Mouse (Mus musculus) T-helper 1 cell (primary cell): ENCODE measurements around the gene Hoxa7.

Experiments used
- in situ Hi-C: fragments of 300-600 bp; cut with MboI, MseI; formaldehyde crosslinking; loops from one replicate; pipeline ENCODE4 v1.15.1; 2025; ENCODE audit warnings: high pct_unique_total_duplicates

The Hoxa7 gene

DNA sequence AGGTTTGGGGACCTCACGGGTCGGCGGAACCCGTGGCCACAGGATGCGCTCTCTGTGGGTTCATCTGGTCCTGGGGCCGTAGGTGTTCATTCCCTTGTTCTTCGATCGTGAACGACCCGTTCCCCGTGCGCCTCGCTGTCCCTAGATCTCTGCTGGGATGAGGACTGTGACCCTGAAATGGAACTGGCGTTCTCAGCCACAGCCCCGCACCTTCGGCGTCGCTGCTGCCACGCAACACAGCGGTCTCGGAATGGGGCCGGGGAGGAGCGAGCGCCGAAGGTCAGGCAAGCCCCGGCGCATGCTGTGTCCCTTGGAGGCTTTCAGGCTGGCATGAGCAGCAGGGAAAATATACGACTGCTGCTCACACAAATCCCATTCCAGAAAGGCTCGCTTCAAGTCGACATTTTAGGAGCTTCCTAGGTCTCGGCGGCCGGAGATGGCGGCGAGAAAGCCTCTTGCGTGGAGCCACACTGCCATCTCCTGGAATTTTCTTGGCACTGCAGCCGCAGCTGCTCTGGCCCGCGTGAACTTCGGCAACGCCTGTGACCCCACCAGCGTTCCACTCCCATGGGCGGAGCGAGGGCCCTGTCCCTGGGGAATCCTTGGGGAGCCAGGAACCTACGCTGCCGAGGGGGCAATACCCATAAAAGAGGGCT lies at the start of gene Hoxa7:
Hoxa7 (minus strand) TSS at position 518 of the 656 bp plus-strand sequence.
- in situ Hi-C loops: loop anchor here (5.0 to 10.0 kb wide), 3 partner anchors 217 to 634 kb away; no protein-coding TSS in a partner anchor

DNA sequence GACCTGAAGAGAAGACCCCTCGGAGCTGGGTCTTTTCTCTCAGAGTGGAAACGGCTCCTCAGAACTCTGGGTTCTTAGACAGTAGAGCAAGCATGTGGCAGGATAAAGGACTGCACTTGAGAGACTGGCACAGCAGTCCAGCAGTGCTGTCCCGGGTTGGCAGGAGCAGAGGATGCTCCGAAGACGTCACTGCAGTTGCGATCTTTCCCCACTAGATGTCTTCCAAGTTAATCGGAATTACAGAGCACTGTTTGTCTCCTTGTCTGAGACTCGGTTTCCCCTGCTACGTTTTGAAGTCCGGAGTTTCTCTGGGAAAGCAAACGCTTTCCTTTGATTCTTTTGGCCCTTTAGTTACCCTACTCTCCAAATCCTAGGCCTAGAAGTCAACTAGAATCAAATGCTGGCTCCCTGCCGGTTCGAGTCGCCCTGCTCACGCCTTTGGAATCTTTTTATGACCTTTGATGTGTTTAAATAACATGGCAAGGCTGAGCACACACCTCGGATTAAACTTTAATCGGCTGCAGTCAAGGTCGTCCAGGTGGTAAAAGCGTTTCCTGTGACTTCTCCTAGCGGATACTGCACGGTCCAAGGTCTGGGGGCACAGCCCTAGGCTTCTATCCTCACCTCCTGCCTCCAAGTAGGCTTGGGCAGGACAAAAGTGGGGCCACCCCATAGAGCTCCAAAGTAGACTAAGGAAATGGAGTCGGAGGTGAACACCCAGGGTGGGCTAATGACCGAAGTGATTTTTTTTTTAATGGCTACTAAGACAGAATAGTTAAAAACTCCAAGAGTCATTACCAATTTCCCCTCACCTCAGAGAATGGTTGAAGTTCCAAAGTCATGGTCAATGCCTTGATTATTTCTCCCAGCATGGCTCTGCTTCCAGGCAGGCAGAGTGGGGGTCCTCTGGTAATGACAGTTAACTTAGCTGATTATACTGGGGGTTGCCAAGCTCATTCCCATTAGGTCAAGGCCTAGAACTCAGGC lies 49.1 kb upstream of the Hoxa7 start:
- in situ Hi-C loops: no loop called here

DNA sequence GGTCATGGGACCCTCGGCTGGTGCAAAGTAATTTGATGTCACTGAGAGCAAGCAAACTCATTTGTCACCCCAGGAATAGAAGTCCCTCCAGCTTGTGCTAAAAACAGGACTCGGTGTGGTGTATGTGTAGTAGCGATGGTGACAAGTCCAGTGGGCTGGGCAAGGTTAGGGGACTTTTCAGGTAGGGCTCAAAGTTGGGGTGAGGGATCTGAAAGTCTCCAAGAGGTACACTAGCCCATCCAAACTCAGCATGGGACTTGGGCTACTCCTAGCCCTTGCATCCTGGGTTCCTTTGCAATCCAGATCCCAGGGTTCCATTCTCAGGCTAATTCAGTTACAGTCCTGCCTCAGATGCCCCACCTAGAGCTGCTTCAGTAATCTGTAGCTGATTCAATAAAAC lies 47.1 kb upstream of the Hoxa7 start:
- in situ Hi-C loops: loop anchor here (10.0 kb wide), 2 partner anchors 46 to 576 kb away; partner anchors contain the start of gene Evx1

DNA sequence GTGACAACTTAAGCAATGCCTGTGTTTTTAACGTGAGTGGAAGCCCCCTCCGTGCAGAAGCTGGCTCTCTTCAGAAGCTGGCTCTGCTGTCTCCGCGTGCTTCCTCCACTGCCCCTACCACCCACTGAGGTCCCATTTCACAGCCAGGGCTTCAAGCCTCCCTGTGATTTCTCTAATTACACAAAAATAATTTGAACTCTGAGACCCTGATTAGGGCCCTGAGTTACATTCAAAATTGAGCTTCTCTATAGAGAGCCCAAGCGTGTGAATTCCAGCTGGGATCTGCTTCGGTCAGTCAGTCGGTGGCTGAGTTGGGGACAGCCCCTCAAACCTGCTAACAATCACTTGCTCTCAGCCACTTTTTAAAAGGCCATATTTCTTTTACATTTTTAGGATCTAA lies 46.7 kb upstream of the Hoxa7 start:
- in situ Hi-C loops: loop anchor here (10.0 kb wide), 2 partner anchors 46 to 576 kb away; partner anchors contain the start of gene Evx1

DNA sequence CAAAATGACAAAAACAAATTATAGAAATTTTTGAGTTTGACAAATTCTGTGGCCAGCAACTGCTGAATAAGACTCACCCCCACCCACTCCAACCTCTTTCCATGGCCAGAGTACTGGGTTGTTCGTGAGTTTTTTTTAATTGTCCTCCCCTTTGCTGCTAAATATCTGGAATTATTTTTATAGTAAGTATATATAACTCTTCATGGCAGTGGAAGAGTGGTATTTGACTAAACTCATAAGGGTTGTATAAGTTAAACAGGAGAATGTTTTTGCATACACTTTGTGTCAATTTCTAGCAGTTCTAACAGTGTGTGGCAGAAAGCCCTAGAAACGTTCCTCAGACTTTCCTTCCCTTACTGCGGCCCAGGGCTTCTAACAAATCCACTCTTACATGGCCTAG lies 46.0 kb upstream of the Hoxa7 start:
- in situ Hi-C loops: loop anchor here (10.0 kb wide), 2 partner anchors 47 to 577 kb away; partner anchors contain the start of gene Evx1

DNA sequence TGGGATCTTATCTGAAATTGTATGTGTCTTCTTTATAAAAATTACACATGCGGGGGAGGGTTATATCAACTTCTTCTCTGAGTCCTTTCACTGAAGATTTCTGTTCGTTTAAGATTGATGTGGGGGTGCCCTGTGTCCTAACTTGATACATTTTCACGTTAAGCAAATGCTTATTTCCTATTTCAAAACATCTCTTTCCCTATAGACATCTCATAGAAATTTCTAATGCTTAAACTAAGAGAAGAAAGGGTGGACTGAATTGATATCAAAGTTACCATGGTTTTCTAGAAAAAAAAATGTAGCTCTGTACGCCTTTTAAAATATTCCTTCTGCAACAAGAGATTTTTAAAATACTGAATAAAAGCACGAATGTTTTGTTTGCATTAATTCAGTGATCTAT lies 45.6 kb upstream of the Hoxa7 start:
- in situ Hi-C loops: loop anchor here (10.0 kb wide), 2 partner anchors 48 to 578 kb away; partner anchors contain the start of gene Evx1

DNA sequence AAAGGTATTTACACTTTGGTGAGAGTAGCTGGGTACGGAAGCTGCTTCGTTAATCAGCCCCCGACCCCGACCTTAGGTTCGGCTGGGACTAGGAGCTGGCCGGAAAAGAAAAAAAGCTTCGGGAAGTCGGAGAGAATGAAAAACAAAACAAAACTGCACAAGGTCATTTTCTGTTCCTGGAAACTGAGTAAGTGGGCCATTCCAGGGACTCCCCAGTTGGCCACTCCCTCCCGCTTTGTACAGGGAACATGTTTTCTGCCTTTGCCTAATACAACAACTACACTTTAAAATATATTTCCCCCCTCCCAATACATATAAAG lies 45.0 kb upstream of the Hoxa7 start:
- in situ Hi-C loops: loop anchor here (10.0 kb wide), 2 partner anchors 48 to 578 kb away; partner anchors contain the start of gene Evx1

DNA sequence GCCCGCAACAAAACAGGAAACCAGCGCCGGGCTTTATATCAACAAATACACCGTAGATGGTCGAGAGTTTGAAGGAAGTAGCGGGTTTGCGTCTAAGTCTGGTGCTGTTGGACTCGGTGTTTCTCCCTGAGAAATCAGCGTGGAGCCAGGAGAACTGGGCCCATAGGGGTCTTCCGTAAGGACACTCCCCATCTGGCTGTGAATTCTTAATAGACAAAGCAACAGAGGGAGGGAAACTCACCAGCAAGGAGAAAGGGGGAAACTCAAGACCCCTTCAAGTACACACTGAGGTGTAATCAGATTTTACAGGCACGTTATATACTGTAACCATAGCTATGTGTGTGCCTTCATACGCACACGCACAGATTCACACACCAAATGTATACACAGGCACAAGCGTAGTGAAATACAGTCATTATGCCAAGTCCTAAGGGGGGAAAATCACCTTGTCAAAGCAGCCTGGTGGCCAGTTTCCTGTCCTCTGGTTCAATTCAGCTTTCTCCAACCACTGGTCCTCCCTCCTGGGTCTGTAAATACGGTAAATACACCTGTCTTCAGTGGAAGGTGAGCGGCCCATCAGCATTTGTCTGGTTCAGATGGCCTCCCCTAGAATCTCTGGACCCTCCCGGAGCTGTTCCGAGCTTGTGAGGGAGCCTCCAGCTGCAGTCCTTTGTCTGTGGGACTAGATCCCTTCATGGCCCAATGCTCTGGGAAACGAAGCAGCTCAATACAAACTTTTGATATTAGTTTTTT lies 44.4 kb upstream of the Hoxa7 start:
- in situ Hi-C loops: loop anchor here (10.0 kb wide), 2 partner anchors 49 to 579 kb away; partner anchors contain the start of gene Evx1

DNA sequence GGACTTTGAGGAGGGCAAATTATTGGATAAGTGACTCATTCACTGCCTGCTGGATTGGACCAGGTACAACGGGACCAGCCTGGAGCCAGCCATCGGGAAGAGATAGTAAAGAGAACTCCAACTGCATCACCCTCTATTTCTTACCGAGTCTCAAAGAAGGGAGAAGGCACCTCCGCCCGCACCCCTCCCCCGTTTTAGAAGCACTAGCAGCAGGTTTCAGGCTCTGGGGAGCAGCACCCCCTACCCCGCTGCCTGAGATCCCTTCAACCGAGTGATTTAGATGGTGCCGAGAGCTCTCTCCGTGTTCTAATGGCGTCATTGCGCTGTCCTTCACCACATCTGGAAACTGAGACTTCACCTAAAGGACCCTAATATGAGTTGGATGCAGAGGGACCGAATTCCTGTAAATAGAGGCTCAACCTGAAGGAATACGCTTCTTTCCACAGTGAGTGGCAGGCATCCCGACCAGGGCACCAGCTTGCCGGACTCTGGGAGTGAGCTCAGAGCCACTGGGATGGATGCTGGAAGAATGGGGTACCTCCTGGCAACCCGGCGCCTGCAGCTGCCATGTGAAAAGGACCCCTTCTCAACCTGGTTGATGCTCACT lies 43.8 kb upstream of the Hoxa7 start:
- in situ Hi-C loops: loop anchor here (10.0 kb wide), 2 partner anchors 49 to 579 kb away; partner anchors contain the start of gene Evx1

DNA sequence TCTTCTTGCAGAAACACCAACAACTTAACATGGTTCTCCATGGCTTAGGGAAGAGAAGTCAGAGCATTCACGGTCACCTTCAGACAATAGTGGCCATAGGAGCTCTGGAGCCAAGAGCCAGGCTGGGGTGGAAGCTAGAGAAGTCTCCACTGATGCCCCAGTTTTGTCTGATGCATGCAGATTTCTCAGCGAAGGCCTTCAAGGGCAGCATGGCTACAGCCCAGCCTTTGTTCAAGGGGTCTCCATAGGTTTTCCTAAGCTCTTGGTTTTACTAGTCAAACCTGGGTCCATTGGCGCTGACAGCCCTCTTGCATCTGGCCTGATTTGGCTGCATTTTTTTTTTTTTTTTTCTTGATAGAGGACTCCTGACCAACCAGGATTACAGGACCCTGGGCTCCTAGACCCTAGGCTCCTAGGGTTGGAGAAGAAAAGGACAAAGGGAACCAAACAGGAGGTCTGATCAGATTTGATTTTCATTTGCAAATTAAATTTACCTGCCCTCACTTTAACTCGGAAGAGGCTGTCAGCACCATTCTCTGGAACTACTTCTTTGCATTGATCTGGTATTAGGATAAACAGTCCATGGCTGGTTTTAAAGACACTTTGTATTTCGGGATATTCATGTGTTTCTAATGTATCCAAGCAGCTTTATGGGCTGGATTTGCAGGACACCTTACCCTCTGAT lies 42.6 kb upstream of the Hoxa7 start:
- in situ Hi-C loops: loop anchor here (5.0 to 10.0 kb wide), 3 partner anchors 37 to 581 kb away; partner anchors contain the start of gene Evx1

DNA sequence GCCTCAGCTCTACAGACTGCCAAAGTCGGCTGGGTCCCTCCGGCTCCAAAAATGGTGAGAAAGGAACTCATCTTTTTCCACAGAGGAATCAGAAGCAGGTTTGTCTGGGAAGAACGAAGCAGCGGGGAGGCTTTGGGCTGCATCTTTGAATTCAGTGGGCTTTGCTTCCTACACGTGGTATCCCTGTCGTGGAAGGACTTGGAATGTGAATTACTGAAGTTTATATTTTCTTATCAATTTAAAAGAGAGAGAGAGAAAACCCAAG lies 41.6 kb upstream of the Hoxa7 start:
- in situ Hi-C loops: loop anchor here (5.0 to 10.0 kb wide), 3 partner anchors 36 to 582 kb away; partner anchors contain the start of gene Evx1

DNA sequence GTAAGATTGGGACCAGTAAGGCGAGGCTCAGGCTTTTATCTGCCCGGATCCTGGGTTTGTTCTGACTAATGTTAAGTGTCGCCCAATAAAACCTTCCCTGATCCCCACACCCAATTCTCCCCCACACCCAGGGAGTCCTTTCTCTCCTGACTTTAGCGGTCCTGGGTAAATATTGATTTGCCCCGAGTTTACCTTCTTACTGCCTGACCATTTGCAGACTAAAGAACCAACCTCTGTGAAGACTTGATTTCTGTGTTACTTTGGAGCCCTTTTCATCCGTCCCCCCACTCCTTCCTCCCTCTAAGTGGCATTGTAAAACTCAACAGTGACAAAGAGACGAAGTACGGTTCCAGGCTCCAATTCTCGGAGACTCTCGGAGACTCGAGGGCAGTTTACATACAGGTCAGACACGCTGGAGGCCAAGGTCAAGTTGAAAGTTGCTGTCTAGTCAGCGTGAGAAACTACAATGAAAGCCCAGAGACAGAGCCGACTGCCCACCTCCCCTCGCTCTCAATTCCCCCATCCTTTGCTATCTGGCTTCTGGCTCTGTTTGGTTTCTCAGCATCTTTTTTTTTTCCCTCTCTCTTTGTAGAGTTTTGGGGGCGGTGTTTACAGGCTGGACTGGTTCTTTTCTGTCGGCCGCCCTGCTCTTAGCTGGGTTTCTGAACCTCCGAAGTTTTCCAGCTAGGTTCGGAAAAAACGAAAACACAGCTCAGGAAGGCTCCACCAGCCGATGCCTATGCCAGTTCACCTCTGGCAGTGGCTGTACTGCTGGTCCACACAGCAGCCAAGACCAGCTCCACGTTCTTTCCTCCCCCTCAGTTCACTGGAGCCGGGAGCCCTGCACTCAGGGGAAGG lies 41.0 kb upstream of the Hoxa7 start:
- in situ Hi-C loops: loop anchor here (5.0 to 10.0 kb wide), 3 partner anchors 35 to 582 kb away; partner anchors contain the start of gene Evx1

DNA sequence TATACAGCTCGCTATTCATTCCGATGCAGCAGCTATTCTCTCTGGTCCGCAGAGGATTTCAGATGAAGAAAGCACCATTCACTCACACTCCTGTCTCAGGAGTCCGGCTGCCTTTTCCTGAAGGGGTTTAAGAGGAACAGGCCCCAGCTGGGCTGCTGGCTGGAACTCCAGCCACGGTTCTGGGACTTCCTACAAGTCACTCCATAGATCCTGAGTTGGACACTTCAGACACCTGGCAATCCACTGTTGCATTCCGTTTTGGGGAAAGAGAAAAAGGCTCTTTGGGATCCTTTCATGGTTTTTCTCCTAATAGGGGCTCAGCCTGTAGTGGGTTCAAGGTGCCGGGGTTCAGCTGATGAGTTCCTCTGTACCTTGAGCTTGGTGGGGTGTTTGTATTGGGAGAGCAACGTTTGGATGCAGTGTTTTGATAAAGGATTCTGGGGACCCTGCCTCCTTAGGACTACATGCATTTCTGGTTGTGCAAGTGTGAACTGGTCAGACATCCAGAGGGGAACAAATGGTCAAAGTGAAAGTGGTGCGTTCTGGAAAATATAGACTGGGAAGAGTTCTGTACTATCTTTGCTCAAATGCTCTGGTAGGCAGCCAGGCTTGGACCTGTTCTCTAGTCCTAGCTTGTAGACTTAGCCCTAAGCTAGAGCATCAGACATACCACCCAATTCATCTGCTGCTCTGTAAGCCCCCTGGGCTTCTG lies 40.3 kb upstream of the Hoxa7 start:
- in situ Hi-C loops: loop anchor here (5.0 to 10.0 kb wide), 3 partner anchors 35 to 583 kb away; partner anchors contain the start of gene Evx1

DNA sequence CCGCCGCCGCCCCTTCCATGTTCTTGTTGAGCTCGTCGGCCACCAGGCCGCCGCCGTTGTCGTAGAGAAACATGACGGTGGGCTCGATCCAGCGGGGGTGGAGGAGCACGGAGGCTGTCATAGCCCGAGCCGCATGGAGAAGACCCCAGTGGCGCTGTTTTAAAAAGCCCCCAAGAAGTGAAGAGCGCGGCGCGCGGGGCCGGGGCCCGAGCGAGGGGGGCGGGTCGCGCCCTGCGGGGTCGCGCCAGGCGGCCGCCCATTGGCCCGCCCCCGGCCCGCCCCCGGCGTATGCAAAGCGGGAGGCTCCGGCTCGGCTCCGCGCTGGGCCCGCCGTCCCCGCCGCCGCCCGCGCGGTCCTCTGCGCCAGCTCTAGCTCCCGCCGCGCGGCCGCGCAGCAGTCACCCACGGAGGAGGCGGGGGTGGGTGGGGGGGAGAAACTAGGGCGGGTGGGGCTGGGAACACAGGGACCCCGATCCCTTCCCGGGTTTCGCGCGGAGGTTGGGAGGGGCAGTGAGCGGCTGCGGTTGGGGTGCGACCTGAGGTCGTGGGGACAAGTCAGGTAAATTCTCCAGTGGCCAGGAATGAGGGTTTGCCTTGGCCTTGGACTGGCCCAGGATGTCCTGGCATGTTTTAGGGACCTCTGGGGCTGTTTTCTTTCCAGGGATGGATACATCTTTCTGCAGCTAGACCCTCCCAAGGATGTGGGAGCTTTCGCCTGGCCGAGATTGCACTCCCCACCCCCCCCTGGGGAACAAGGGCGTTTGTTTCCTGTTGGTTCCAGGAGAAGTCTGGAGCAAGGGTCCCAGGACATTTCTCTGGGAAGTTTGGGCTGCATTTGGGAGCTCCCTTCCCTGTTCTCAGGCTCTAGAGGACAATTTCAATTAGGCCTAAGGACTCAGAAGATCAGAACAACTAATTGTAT lies 39.3 kb upstream of the Hoxa7 start, which contains the start of gene Hoxa13:
Hoxa13 (minus strand) TSS at position 227 of the 922 bp plus-strand sequence.
- in situ Hi-C loops: loop anchor here (5.0 to 10.0 kb wide), 3 partner anchors 34 to 584 kb away; partner anchors contain the start of gene Evx1

DNA sequence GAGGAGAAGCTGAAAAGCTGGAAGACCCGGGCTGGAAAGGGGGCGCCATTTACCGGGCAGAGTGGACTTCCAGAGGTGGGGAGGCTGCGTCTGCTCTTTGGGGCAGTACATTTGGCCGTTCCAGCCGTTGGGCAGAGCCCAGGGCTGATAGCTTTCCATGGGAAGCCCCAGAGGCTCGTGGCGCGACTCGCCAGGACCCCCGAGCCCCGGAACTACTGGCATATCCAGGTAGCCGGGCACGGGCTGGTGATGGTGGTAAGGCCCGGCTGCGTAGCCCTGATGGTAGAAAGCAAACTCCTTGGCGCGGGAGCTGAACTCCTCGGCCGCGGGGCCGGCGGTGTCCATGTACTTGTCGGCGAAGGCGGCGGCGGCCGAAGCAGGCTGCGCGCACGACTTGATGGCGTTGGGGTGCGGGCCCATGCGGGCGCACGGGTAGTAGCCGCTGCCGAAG lies 38.2 kb upstream of the Hoxa7 start:
- in situ Hi-C loops: loop anchor here (5.0 to 10.0 kb wide), 4 partner anchors 33 to 662 kb away; partner anchors contain the start of gene Evx1

DNA sequence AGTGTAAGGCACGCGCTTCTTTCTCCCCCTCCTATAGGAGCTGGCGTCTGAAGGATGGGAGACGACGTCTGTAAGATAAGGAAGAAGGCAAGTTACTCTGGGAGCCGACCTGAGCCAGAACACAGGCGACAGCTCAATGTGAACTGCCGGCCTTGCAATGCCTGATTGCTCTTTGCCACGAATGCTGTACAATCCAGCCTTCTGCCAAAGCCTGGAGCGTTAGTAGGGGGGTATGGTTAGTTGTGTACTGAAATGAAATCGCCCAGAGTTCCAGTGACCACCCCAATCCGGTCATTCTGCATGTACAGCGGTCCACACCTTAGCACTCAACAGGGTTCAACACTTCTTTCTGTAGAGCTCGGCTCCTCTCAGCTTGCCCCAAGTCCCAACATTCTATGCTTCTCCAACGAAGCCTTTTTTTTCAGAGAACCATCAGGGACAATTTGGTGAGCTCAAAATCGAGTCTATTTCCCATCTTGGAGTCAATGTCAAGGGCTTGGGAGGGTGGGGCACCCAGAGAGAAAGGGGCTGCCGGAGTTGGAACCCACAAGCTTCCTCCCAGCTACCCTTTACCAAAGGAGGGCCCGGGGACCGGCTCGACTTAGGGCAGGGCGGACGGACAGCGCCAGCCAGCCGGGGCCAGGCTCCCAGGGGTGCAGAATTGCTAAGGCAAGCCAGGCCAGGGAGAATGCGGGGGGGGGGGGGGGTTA lies 37.6 kb upstream of the Hoxa7 start:
- in situ Hi-C loops: loop anchor here (5.0 kb wide), 1 partner anchor 663 kb away; no protein-coding TSS in a partner anchor
